Mouse (Mus musculus) limb, embryonic 12.5 days (tissue): Measurements from ENCODE around the gene Efna1. TPM values are rescaled to one million over a fixed set of nuclear protein-coding genes. Genes with fewer than 3 reads are reported as not detected.

ENCODE experiments used
- ATAC-seq: fragments of 200-750 bp; cut with Nextera tagmentation; 2 replicates; pipeline ENCODE4 v1.8.0; 2017; ENCODE audit warnings: low read depth, moderate TSS enrichment; ENCODE audit not compliant: insufficient number of reproducible peaks, insufficient read depth, low FRiP score, low TSS enrichment
- H3K27ac ChIP-seq: fragments of 300-500 bp; sonication (generic); 2 replicates; pipeline ENCODE4 v1.5.1; 2016; ENCODE audit warnings: mild to moderate bottlenecking, moderate library complexity
- H3K27me3 ChIP-seq: fragments of 300-500 bp; sonication (generic); 2 replicates; pipeline ENCODE4 v1.6.1; 2016; ENCODE audit warnings: mild to moderate bottlenecking, moderate library complexity
- H3K36me3 ChIP-seq: fragments of 300-500 bp; sonication (generic); 2 replicates; pipeline ENCODE4 v1.6.1; 2016; ENCODE audit warnings: mild to moderate bottlenecking, moderate library complexity
- H3K4me1 ChIP-seq: fragments of 300-500 bp; sonication (generic); replicated peaks from 2 replicates; pipeline ENCODE4 v1.6.1; 2016
- H3K4me2 ChIP-seq: fragments of 300-500 bp; sonication (generic); 2 replicates; pipeline ENCODE4 v1.6.1; 2016; ENCODE audit warnings: mild to moderate bottlenecking, moderate library complexity
- H3K4me3 ChIP-seq: fragments of 300-500 bp; sonication (generic); replicated peaks from 2 replicates; pipeline ENCODE4 v1.5.1; 2016; ENCODE audit warnings: mild to moderate bottlenecking
- H3K9ac ChIP-seq: fragments of 300-500 bp; sonication (generic); replicated peaks from 2 replicates; pipeline ENCODE4 v1.6.1; 2016; ENCODE audit warnings: mild to moderate bottlenecking, moderate library complexity
- H3K9me3 ChIP-seq: fragments of 300-500 bp; sonication (generic); 2 replicates; pipeline ENCODE4 v1.6.1; 2016; ENCODE audit warnings: mild to moderate bottlenecking, moderate library complexity
- WGBS: fragments of 180-500 bp; shearing (Covaris S2); methylation state at CpG from one replicate; pipeline ENCODE4 v1.1.7; 2016; 5-methylcytosine and 5-hydroxymethylcytosine counted together
- polyA plus RNA-seq: library from polyadenylated mRNA; unstranded; fragments of >200 nt; fragmentation: Nextera tagmentation; extraction: Ambion mirVana; gene quantifications from 2 replicates; pipeline ENCODE4 v1.2.1, GENCODE M21; 2016

Efna1 gene
- polyA plus RNA-seq, 1 experiment from 2014 or later: 36.9 TPM

- H3K9me3 ChIP-seq: no peaks in the 10 kb centered on the region
- no peak for ATAC-seq
- peaks cover 14% of the 10 kb centered on the region for H3K27me3 ChIP-seq
- H3K36me3 ChIP-seq: peaks cover 24% of the 10 kb centered on the region
- H3K9ac ChIP-seq: peak overlapping the region; percentile 72
- peak overlapping the region; percentile 82 for H3K27ac ChIP-seq
- H3K4me2 ChIP-seq: peak overlapping the region; percentile 91
- peaks cover 55% of the 10 kb centered on the region for H3K4me1 ChIP-seq
- WGBS: 46% methylated on average over 7 of the region's 7 CpGs
- H3K4me3 ChIP-seq: peak overlapping the region; percentile 59
These were observed 2.8 kb downstream of the Efna1 start for GRCm38 (mm10) chr3:89278107-89278506.

- ATAC-seq: no peak
- 30% methylated on average over 14 of the region's 14 CpGs for WGBS
- peaks cover 55% of the 10 kb centered on the region for H3K4me1 ChIP-seq
These were observed 3.5 kb downstream of the Efna1 start for GRCm38 (mm10) chr3:89277281-89278021.

GRCm38 (mm10) chr3:89276061-89276460, 4.9 kb downstream of the Efna1 start:
- Histone ChIP-seq H3K36me3 (peaks cover 40% of the 10 kb centered on the region), H3K27ac (no peak overlapping the region), H3K4me1 (peaks cover 42% of the 10 kb centered on the region), H3K27me3 (peaks cover 10% of the 10 kb centered on the region; the same call in 1 of the 2 replicates), H3K4me3 (no peak overlapping the region), H3K9ac (no peak overlapping the region), H3K9me3 (no peaks in the 10 kb centered on the region), H3K4me2 (no peak overlapping the region)
- WGBS: 92% methylated on average over 13 of the region's 13 CpGs
- no peak for ATAC-seq

More at GRCm38 (mm10) chr3:89277281-89278021, 3.5 kb downstream of the Efna1 start:
- H3K4me2 ChIP-seq: peak overlapping the region; percentile 91
- no peaks in the 10 kb centered on the region for H3K9me3 ChIP-seq
- H3K9ac ChIP-seq: peak overlapping the region; percentile 72
- peak overlapping the region; percentile 59 for H3K4me3 ChIP-seq
- H3K36me3 ChIP-seq: peaks cover 27% of the 10 kb centered on the region
- H3K27ac ChIP-seq: peak overlapping the region; percentile 82
- H3K27me3 ChIP-seq: peaks cover 14% of the 10 kb centered on the region

GRCm38 (mm10) chr3:89271760-89272159, 9.2 kb downstream of the Efna1 start:
- peaks cover 40% of the 10 kb centered on the region for H3K36me3 ChIP-seq
- no peaks in the 10 kb centered on the region for H3K27me3 ChIP-seq
- no peak for ATAC-seq
- 73% methylated on average over 6 of the region's 6 CpGs for WGBS
- H3K4me2 ChIP-seq: no peak overlapping the region
- no peak overlapping the region for H3K4me3 ChIP-seq
- no peak overlapping the region for H3K9ac ChIP-seq
- no peaks in the 10 kb centered on the region for H3K9me3 ChIP-seq
- no peak overlapping the region for H3K27ac ChIP-seq
- H3K4me1 ChIP-seq: peaks cover 38% of the 10 kb centered on the region

GRCm38 (mm10) chr3:89270891-89271290, 10.1 kb downstream of the Efna1 start:
- Histone ChIP-seq H3K27me3 (no peaks in the 10 kb centered on the region), H3K4me2 (peak overlapping the region; percentile 69), H3K4me1 (peaks cover 35% of the 10 kb centered on the region), H3K9ac (peak overlapping the region; percentile 83; the same call in 1 of the 2 replicates), H3K9me3 (no peaks in the 10 kb centered on the region), H3K36me3 (peaks cover 36% of the 10 kb centered on the region), H3K4me3 (peak overlapping the region; percentile 53), H3K27ac (peak overlapping the region; percentile 66)
- WGBS: 77% methylated on average over 6 of the region's 6 CpGs
- ATAC-seq: no peak

GRCm38 (mm10) chr3:89270051-89270755, 10.7 kb downstream of the Efna1 start, which contains the start of gene Slc50a1:
Slc50a1 (minus strand) TSS chr3:89270570.
- peak within 1 kb of the TSS; percentile 66 for H3K27ac ChIP-seq
- H3K9ac ChIP-seq: peak within 1 kb of the TSS; percentile 83
- WGBS: 5% methylated on average over 39 of the region's 39 CpGs
- H3K9me3 ChIP-seq: no peaks in the 10 kb centered on the region
- peak within 1 kb of the TSS; percentile 69 for H3K4me2 ChIP-seq
- 0 out of 2 replicates have a peak, but pooled peaks have one; percentile 33 for ATAC-seq
- peaks cover 29% of the 10 kb centered on the region for H3K36me3 ChIP-seq
- no peaks in the 10 kb centered on the region for H3K27me3 ChIP-seq
- peak within 1 kb of the TSS; percentile 53 for H3K4me3 ChIP-seq
- peaks cover 35% of the 10 kb centered on the region for H3K4me1 ChIP-seq

- Histone ChIP-seq H3K4me2 (peak overlapping the region; percentile 69), H3K36me3 (peaks cover 20% of the 10 kb centered on the region), H3K4me1 (peaks cover 35% of the 10 kb centered on the region), H3K9me3 (no peaks in the 10 kb centered on the region), H3K4me3 (peak overlapping the region; percentile 2; the same call in 1 of the 2 replicates), H3K27ac (no peak overlapping the region), H3K9ac (0 out of 2 replicates have a peak overlapping the region, but pooled peaks have one; percentile 18), H3K27me3 (no peaks in the 10 kb centered on the region)
- no peak for ATAC-seq
- WGBS: 50% methylated on average over 8 of the region's 8 CpGs
These were observed 12.0 kb downstream of the Efna1 start for GRCm38 (mm10) chr3:89268916-89269315.

GRCm38 (mm10) chr3:89266439-89266893, 14.5 kb downstream of the Efna1 start:
- no peaks in the 10 kb centered on the region for H3K9me3 ChIP-seq
- H3K9ac ChIP-seq: peak overlapping the region; percentile 89
- H3K4me3 ChIP-seq: peak overlapping the region; percentile 76
- H3K4me1 ChIP-seq: peaks cover 35% of the 10 kb centered on the region
- peak overlapping the region; percentile 83 for H3K27ac ChIP-seq
- peaks cover 3% of the 10 kb centered on the region; the same call in 1 of the 2 replicates for H3K36me3 ChIP-seq
- under 1% methylated on average over 20 of the region's 20 CpGs for WGBS
- ATAC-seq: peak; percentile 64
- no peaks in the 10 kb centered on the region for H3K27me3 ChIP-seq
- peak overlapping the region; percentile 91 for H3K4me2 ChIP-seq

- ATAC-seq: no peak
- H3K9me3 ChIP-seq: no peaks in the 10 kb centered on the region
- no peak overlapping the region for H3K4me2 ChIP-seq
- H3K27ac ChIP-seq: no peak overlapping the region
- peaks cover 7% of the 10 kb centered on the region; the same call in 1 of the 2 replicates for H3K27me3 ChIP-seq
- no peak overlapping the region for H3K9ac ChIP-seq
- H3K36me3 ChIP-seq: no peaks in the 10 kb centered on the region
- H3K4me3 ChIP-seq: no peak overlapping the region
- H3K4me1 ChIP-seq: peaks cover 8% of the 10 kb centered on the region; the same call in 1 of the 2 replicates
- 71% methylated on average over 10 of the region's 10 CpGs for WGBS
These were observed 18.5 kb downstream of the Efna1 start for GRCm38 (mm10) chr3:89262417-89262816.

- H3K9me3 ChIP-seq: no peaks in the 10 kb centered on the region
- no peak overlapping the region for H3K9ac ChIP-seq
- H3K4me1 ChIP-seq: no peaks in the 10 kb centered on the region
- 74% methylated on average over 3 of the region's 3 CpGs for WGBS
- H3K27ac ChIP-seq: no peak overlapping the region
- H3K27me3 ChIP-seq: peaks cover 7% of the 10 kb centered on the region; the same call in 1 of the 2 replicates
- no peaks in the 10 kb centered on the region for H3K36me3 ChIP-seq
- H3K4me2 ChIP-seq: no peak overlapping the region
- no peak for ATAC-seq
- H3K4me3 ChIP-seq: no peak overlapping the region
These were observed 20.7 kb downstream of the Efna1 start for GRCm38 (mm10) chr3:89260211-89260610.

- H3K4me3 ChIP-seq: no peak within 1 kb of the TSS
- H3K36me3 ChIP-seq: no peaks in the 10 kb centered on the region
- 46% methylated on average over 7 of the region's 7 CpGs for WGBS
- H3K27me3 ChIP-seq: peaks cover 7% of the 10 kb centered on the region; the same call in 1 of the 2 replicates
- no peak for ATAC-seq
- no peaks in the 10 kb centered on the region for H3K9me3 ChIP-seq
- H3K4me2 ChIP-seq: no peak within 1 kb of the TSS
- H3K27ac ChIP-seq: no peak within 1 kb of the TSS
- H3K9ac ChIP-seq: no peak within 1 kb of the TSS
- no peaks in the 10 kb centered on the region for H3K4me1 ChIP-seq
These were observed 21.9 kb downstream of the Efna1 start, which contains the start of gene Dpm3 for GRCm38 (mm10) chr3:89259076-89259475. Dpm3 (plus strand) TSS chr3:89259358.
